Mouse (Mus musculus): ENCODE data around the gene Pik3c2b.
A peak's percentile ranks its signal among the peaks of the same experiment; 100 is the strongest.

- TF ChIP-seq CTCF (IDR thresholded peaks at IDR 0.05; ENCODE audit: low read depth) (peak; percentile 56), EP300 (IDR thresholded peaks at IDR 0.05; ENCODE audit: low read depth) (no peak)
These were observed 484 bp downstream of the Pik3c2b start for GRCm38 (mm10) chr1:133045861-133046440.

Data from liver, postnatal 0 days (tissue).